Mouse (Mus musculus): ENCODE measurements around the gene Cdc42se1. TPM values are rescaled to one million over a fixed set of nuclear protein-coding genes. Genes with fewer than 3 reads are reported as not detected.
"Not testable (repeated sequence)": the region's sequence is repeated elsewhere in the genome, so short reads cannot be mapped to it uniquely, and the experiment has no call there.

Gene Cdc42se1
- polyA plus RNA-seq, 1 experiment from 2014 or later: 59.1 TPM

GRCm38 (mm10) chr3:95199101-95199500, 29.4 kb upstream of the Cdc42se1 start:
- WGBS: 82% methylated on average over 1 of the region's 1 CpGs
- Histone ChIP-seq H3K36me3 (ENCODE audit: control insufficient read depth, insufficient read depth, low read length) (peaks cover 24% of the 10 kb centered on the region), H3K9ac (ENCODE audit: low read depth, low read length) (no peak overlapping the region), H3K4me3 (ENCODE audit: low read length) (no peak overlapping the region), H3K4me1 (ENCODE audit: control insufficient read depth, insufficient read depth, low read depth, low read length) (no peaks in the 10 kb centered on the region), H3K27me3 (replicated peaks; ENCODE audit: control insufficient read depth, insufficient read depth, low read length) (no peaks in the 10 kb centered on the region), H3K27ac (ENCODE audit: low read depth, low read length) (no peak overlapping the region), H3K4me2 (ENCODE audit: low read length) (no peak overlapping the region), H3K9me3 (ENCODE audit: control insufficient read depth, low read length) (no peaks in the 10 kb centered on the region)
- ATAC-seq: no peak

GRCm38 (mm10) chr3:95200132-95200531, 28.4 kb upstream of the Cdc42se1 start:
- Histone ChIP-seq H3K9ac (ENCODE audit: low read depth, low read length) (no peak overlapping the region), H3K4me3 (ENCODE audit: low read length) (no peak overlapping the region), H3K27me3 (replicated peaks; ENCODE audit: control insufficient read depth, insufficient read depth, low read length) (no peaks in the 10 kb centered on the region), H3K4me2 (ENCODE audit: low read length) (no peak overlapping the region), H3K27ac (ENCODE audit: low read depth, low read length) (no peak overlapping the region), H3K9me3 (ENCODE audit: control insufficient read depth, low read length) (no peaks in the 10 kb centered on the region), H3K4me1 (ENCODE audit: control insufficient read depth, insufficient read depth, low read depth, low read length) (no peaks in the 10 kb centered on the region), H3K36me3 (ENCODE audit: control insufficient read depth, insufficient read depth, low read length) (peaks cover 26% of the 10 kb centered on the region)
- no peak for ATAC-seq
- WGBS: 81% methylated on average over 7 of the region's 7 CpGs

GRCm38 (mm10) chr3:95200562-95200961, 28.0 kb upstream of the Cdc42se1 start:
- no peak for ATAC-seq
- H3K4me1 ChIP-seq (ENCODE audit: control insufficient read depth, insufficient read depth, low read depth, low read length): no peaks in the 10 kb centered on the region
- 72% methylated on average over 2 of the region's 2 CpGs for WGBS
- H3K4me3 ChIP-seq (ENCODE audit: low read length): no peak overlapping the region
- H3K27ac ChIP-seq (ENCODE audit: low read depth, low read length): no peak overlapping the region
- no peak overlapping the region for H3K9ac ChIP-seq (ENCODE audit: low read depth, low read length)
- no peak overlapping the region for H3K4me2 ChIP-seq (ENCODE audit: low read length)
- H3K27me3 ChIP-seq (replicated peaks; ENCODE audit: control insufficient read depth, insufficient read depth, low read length): no peaks in the 10 kb centered on the region
- H3K36me3 ChIP-seq (ENCODE audit: control insufficient read depth, insufficient read depth, low read length): peaks cover 26% of the 10 kb centered on the region
- H3K9me3 ChIP-seq (ENCODE audit: control insufficient read depth, low read length): no peaks in the 10 kb centered on the region

- H3K4me3 ChIP-seq (ENCODE audit: low read length): no peak overlapping the region
- no peaks in the 10 kb centered on the region for H3K9me3 ChIP-seq (ENCODE audit: control insufficient read depth, low read length)
- WGBS: 90% methylated on average over 6 of the region's 6 CpGs
- ATAC-seq: no peak
- no peaks in the 10 kb centered on the region for H3K4me1 ChIP-seq (ENCODE audit: control insufficient read depth, insufficient read depth, low read depth, low read length)
- peaks cover 18% of the 10 kb centered on the region for H3K36me3 ChIP-seq (ENCODE audit: control insufficient read depth, insufficient read depth, low read length)
- no peaks in the 10 kb centered on the region for H3K27me3 ChIP-seq (replicated peaks; ENCODE audit: control insufficient read depth, insufficient read depth, low read length)
- no peak overlapping the region for H3K4me2 ChIP-seq (ENCODE audit: low read length)
- no peak overlapping the region for H3K27ac ChIP-seq (ENCODE audit: low read depth, low read length)
- no peak overlapping the region for H3K9ac ChIP-seq (ENCODE audit: low read depth, low read length)
Observed at GRCm38 (mm10) chr3:95203880-95204279, 24.7 kb upstream of the Cdc42se1 start.

GRCm38 (mm10) chr3:95208286-95208685, 20.2 kb upstream of the Cdc42se1 start:
- no peak for ATAC-seq
- no peak overlapping the region for H3K9ac ChIP-seq (ENCODE audit: low read depth, low read length)
- WGBS: 89% methylated on average over 4 of the region's 4 CpGs

GRCm38 (mm10) chr3:95210585-95210984, 17.9 kb upstream of the Cdc42se1 start:
- Histone ChIP-seq H3K9me3 (ENCODE audit: control insufficient read depth, low read length) (no peaks in the 10 kb centered on the region), H3K27ac (ENCODE audit: low read depth, low read length) (no peak overlapping the region), H3K36me3 (ENCODE audit: control insufficient read depth, insufficient read depth, low read length) (peaks cover 3% of the 10 kb centered on the region), H3K4me2 (ENCODE audit: low read length) (no peak overlapping the region), H3K4me3 (ENCODE audit: low read length) (no peak overlapping the region), H3K27me3 (replicated peaks; ENCODE audit: control insufficient read depth, insufficient read depth, low read length) (no peaks in the 10 kb centered on the region), H3K4me1 (ENCODE audit: control insufficient read depth, insufficient read depth, low read depth, low read length) (no peaks in the 10 kb centered on the region), H3K9ac (ENCODE audit: low read depth, low read length) (no peak overlapping the region)
- ATAC-seq: no peak
- WGBS: 48% methylated on average over 2 of the region's 2 CpGs

More at GRCm38 (mm10) chr3:95208286-95208685, 20.2 kb upstream of the Cdc42se1 start:
- no peaks in the 10 kb centered on the region for H3K9me3 ChIP-seq (ENCODE audit: control insufficient read depth, low read length)
- H3K36me3 ChIP-seq (ENCODE audit: control insufficient read depth, insufficient read depth, low read length): peaks cover 3% of the 10 kb centered on the region; the same call in 1 of the 2 replicates
- H3K4me3 ChIP-seq (ENCODE audit: low read length): no peak overlapping the region
- no peak overlapping the region for H3K4me2 ChIP-seq (ENCODE audit: low read length)
- H3K27me3 ChIP-seq (replicated peaks; ENCODE audit: control insufficient read depth, insufficient read depth, low read length): no peaks in the 10 kb centered on the region
- no peaks in the 10 kb centered on the region for H3K4me1 ChIP-seq (ENCODE audit: control insufficient read depth, insufficient read depth, low read depth, low read length)
- no peak overlapping the region for H3K27ac ChIP-seq (ENCODE audit: low read depth, low read length)

- not testable (repeated sequence) for H3K9ac ChIP-seq (ENCODE audit: low read depth, low read length); H3K4me2 ChIP-seq (ENCODE audit: low read length); H3K9me3 ChIP-seq (ENCODE audit: control insufficient read depth, low read length); H3K4me3 ChIP-seq (ENCODE audit: low read length); H3K27ac ChIP-seq (ENCODE audit: low read depth, low read length); H3K27me3 ChIP-seq (replicated peaks; ENCODE audit: control insufficient read depth, insufficient read depth, low read length); ATAC-seq; H3K36me3 ChIP-seq (ENCODE audit: control insufficient read depth, insufficient read depth, low read length); H3K4me1 ChIP-seq (ENCODE audit: control insufficient read depth, insufficient read depth, low read depth, low read length)
- 95% methylated on average over 7 of the region's 10 CpGs for WGBS
Observed at GRCm38 (mm10) chr3:95212889-95213608, 15.5 kb upstream of the Cdc42se1 start.

- WGBS: 100% methylated on average over 1 of the region's 1 CpGs
Observed at GRCm38 (mm10) chr3:95213609-95213975, 14.9 kb upstream of the Cdc42se1 start.

GRCm38 (mm10) chr3:95216655-95217254, 11.8 kb upstream of the Cdc42se1 start:
- Histone ChIP-seq H3K4me2 (ENCODE audit: low read length) (peak overlapping the region; percentile 72), H3K9me3 (ENCODE audit: control insufficient read depth, low read length) (no peaks in the 10 kb centered on the region), H3K27ac (ENCODE audit: low read depth, low read length) (peak overlapping the region; percentile 98), H3K36me3 (ENCODE audit: control insufficient read depth, insufficient read depth, low read length) (peaks cover 25% of the 10 kb centered on the region), H3K9ac (ENCODE audit: low read depth, low read length) (peak overlapping the region; percentile 89), H3K4me1 (ENCODE audit: control insufficient read depth, insufficient read depth, low read depth, low read length) (peaks cover 10% of the 10 kb centered on the region), H3K27me3 (replicated peaks; ENCODE audit: control insufficient read depth, insufficient read depth, low read length) (no peaks in the 10 kb centered on the region), H3K4me3 (ENCODE audit: low read length) (peak overlapping the region; percentile 77)
- no peak for ATAC-seq
- WGBS: 17% methylated on average over 4 of the region's 4 CpGs

More at GRCm38 (mm10) chr3:95213609-95213975, 14.9 kb upstream of the Cdc42se1 start:
- Histone ChIP-seq H3K9ac (ENCODE audit: low read depth, low read length) (no peak overlapping the region), H3K4me1 (ENCODE audit: control insufficient read depth, insufficient read depth, low read depth, low read length) (peaks cover 9% of the 10 kb centered on the region), H3K4me2 (ENCODE audit: low read length) (no peak overlapping the region), H3K4me3 (ENCODE audit: low read length) (no peak overlapping the region), H3K9me3 (ENCODE audit: control insufficient read depth, low read length) (no peaks in the 10 kb centered on the region), H3K36me3 (ENCODE audit: control insufficient read depth, insufficient read depth, low read length) (peaks cover 5% of the 10 kb centered on the region; the same call in 1 of the 2 replicates), H3K27me3 (replicated peaks; ENCODE audit: control insufficient read depth, insufficient read depth, low read length) (no peaks in the 10 kb centered on the region), H3K27ac (ENCODE audit: low read depth, low read length) (no peak overlapping the region)
- ATAC-seq: no peak

Data from hindbrain, embryonic 16.5 days (tissue).